Mouse (Mus musculus) heart, postnatal 0 days (tissue): ENCODE measurements around the gene Agbl4. TPM values are rescaled to one million over a fixed set of nuclear protein-coding genes. Genes with fewer than 3 reads are reported as not detected.

Experiments
- ATAC-seq: fragments of 200-750 bp; cut with Nextera tagmentation; 2 replicates; pipeline ENCODE4 v1.8.0; 2017; ENCODE audit warnings: low read depth, moderate number of reproducible peaks, moderate library complexity; ENCODE audit not compliant: insufficient read depth
- DNase-seq: peaks from one replicate; pipeline ENCODE4 v3.0.0-alpha.2; 2016; ENCODE audit warnings: low spot score
- H3K27ac ChIP-seq: fragments of 300-500 bp; sonication (generic); 2 replicates; pipeline ENCODE4 v1.5.1; 2014; ENCODE audit warnings: low read depth, mild to moderate bottlenecking
- H3K27me3 ChIP-seq: fragments of 300-500 bp; sonication (generic); 2 replicates; pipeline ENCODE4 v1.6.1; 2014; ENCODE audit warnings: low read length, mixed read lengths; ENCODE audit not compliant: control insufficient read depth, insufficient read depth
- H3K36me3 ChIP-seq: fragments of 300-500 bp; sonication (generic); replicated peaks from 2 replicates; pipeline ENCODE4 v1.6.1; 2014; ENCODE audit warnings: low read length, mixed read lengths; ENCODE audit not compliant: control insufficient read depth, insufficient read depth
- H3K4me1 ChIP-seq: fragments of 300-500 bp; sonication (generic); 2 replicates; pipeline ENCODE4 v1.6.1; 2014; ENCODE audit warnings: antibody characterized with exemption; ENCODE audit not compliant: control insufficient read depth, insufficient read depth
- H3K4me2 ChIP-seq: fragments of 300-500 bp; sonication (generic); 2 replicates; pipeline ENCODE4 v1.6.1; 2014; ENCODE audit warnings: low read depth, mild to moderate bottlenecking, low read length, moderate library complexity
- H3K4me3 ChIP-seq: fragments of 300-500 bp; sonication (generic); 2 replicates; pipeline ENCODE4 v1.5.1; 2014; ENCODE audit warnings: low read depth, low read length
- H3K9ac ChIP-seq: fragments of 300-500 bp; sonication (generic); replicated peaks from 2 replicates; pipeline ENCODE4 v1.6.1; 2014; ENCODE audit warnings: low read depth, low read length, mixed read lengths
- H3K9me3 ChIP-seq: fragments of 300-500 bp; sonication (generic); replicated peaks from 2 replicates; pipeline ENCODE4 v1.6.1; 2016; ENCODE audit warnings: low read length; ENCODE audit not compliant: control insufficient read depth
- CTCF ChIP-seq: IDR thresholded peaks from 2 replicates; pipeline ENCODE4 v1.5.1; 2016; ENCODE audit warnings: antibody characterized with exemption, control low read depth, low read depth
- EP300 ChIP-seq: IDR thresholded peaks from 2 replicates; pipeline ENCODE4 v1.6.1; 2016; ENCODE audit warnings: antibody characterized with exemption, low read depth
- WGBS: fragments of 180-500 bp; shearing (Covaris S2); extraction: QIAGEN DNeasy Blood & Tissue Kit; methylation state at CpG from one replicate; pipeline ENCODE4 v1.1.7; 2014; 5-methylcytosine and 5-hydroxymethylcytosine counted together
- polyA plus RNA-seq: library from polyadenylated mRNA; unstranded; fragments of >200 nt; fragmentation: Nextera tagmentation; extraction: Ambion mirVana; gene quantifications from 2 replicates; pipeline ENCODE4 v1.2.1, GENCODE M21; 2015
- total RNA-seq: library from RNA; depleted of rRNA; stranded (reverse); fragments of >200 nt; gene quantifications from 2 replicates; pipeline ENCODE4 v1.2.3, GENCODE M21; 2014; ENCODE audit warnings: low replicate concordance

The Agbl4 gene
- total and polyA plus RNA-seq, 2 experiments from 2014 or later = 0.55 TPM; not detected in 1

GRCm38 (mm10) chr4:111441709-111442108 lies 1044.2 kb downstream of the Agbl4 start:
- DNase-seq = no peak
- TF ChIP-seq EP300 = no peak
- no peak for TF ChIP-seq CTCF
- H3K27ac ChIP-seq = no peak overlapping the region

GRCm38 (mm10) chr4:111442435-111443238 lies 1045.2 kb downstream of the Agbl4 start:
- no peaks in the 10 kb centered on the region for H3K27me3 ChIP-seq
- WGBS = 15% methylated on average over 1 of the region's 1 CpGs
- H3K27ac ChIP-seq = no peak overlapping the region
- ATAC-seq = no peak
- peaks cover 16% of the 10 kb centered on the region for H3K4me1 ChIP-seq
- TF ChIP-seq CTCF = no peak
- no peaks in the 10 kb centered on the region for H3K9me3 ChIP-seq
- H3K4me3 ChIP-seq = no peak overlapping the region
- no peak overlapping the region for H3K4me2 ChIP-seq
- no peak overlapping the region for H3K9ac ChIP-seq
- DNase-seq = no peak
- no peaks in the 10 kb centered on the region for H3K36me3 ChIP-seq

More at GRCm38 (mm10) chr4:111441709-111442108, 1044.2 kb downstream of the Agbl4 start:
- Histone ChIP-seq H3K36me3 (no peaks in the 10 kb centered on the region), H3K9me3 (no peaks in the 10 kb centered on the region), H3K27me3 (no peaks in the 10 kb centered on the region), H3K9ac (no peak overlapping the region), H3K4me1 (peaks cover 16% of the 10 kb centered on the region), H3K4me2 (no peak overlapping the region), H3K4me3 (no peak overlapping the region)
- no peak for ATAC-seq
- WGBS = 85% methylated on average over 1 of the region's 1 CpGs

GRCm38 (mm10) chr4:111443906-111444615 lies 1046.6 kb downstream of the Agbl4 start:
- H3K9me3 ChIP-seq = no peaks in the 10 kb centered on the region
- no peak overlapping the region for H3K4me2 ChIP-seq
- no peak overlapping the region for H3K27ac ChIP-seq
- DNase-seq = no peak
- no peak overlapping the region for H3K4me3 ChIP-seq
- H3K9ac ChIP-seq = no peak overlapping the region
- TF ChIP-seq EP300 = no peak
- no peak for TF ChIP-seq CTCF
- no peaks in the 10 kb centered on the region for H3K36me3 ChIP-seq
- WGBS = 57% methylated on average over 10 of the region's 10 CpGs
- no peaks in the 10 kb centered on the region for H3K27me3 ChIP-seq
- no peak for ATAC-seq
- H3K4me1 ChIP-seq = peaks cover 16% of the 10 kb centered on the region

- DNase-seq (no peak), ATAC-seq (no peak)
- 71% methylated on average over 1 of the region's 1 CpGs for WGBS
- Histone ChIP-seq H3K9me3 (no peaks in the 10 kb centered on the region), H3K27ac (no peak overlapping the region), H3K4me2 (no peak overlapping the region), H3K4me3 (no peak overlapping the region), H3K9ac (no peak overlapping the region), H3K27me3 (no peaks in the 10 kb centered on the region), H3K4me1 (peaks cover 16% of the 10 kb centered on the region), H3K36me3 (no peaks in the 10 kb centered on the region)
- TF ChIP-seq CTCF = no peak
- TF ChIP-seq EP300 = no peak
These were observed 1047.2 kb downstream of the Agbl4 start for GRCm38 (mm10) chr4:111444616-111445160.

GRCm38 (mm10) chr4:111447918-111448317 lies 1050.5 kb downstream of the Agbl4 start:
- no peak for ATAC-seq

More at GRCm38 (mm10) chr4:111447918-111448317, 1050.5 kb downstream of the Agbl4 start:
- DNase-seq = no peak
- Histone ChIP-seq H3K36me3 (no peaks in the 10 kb centered on the region), H3K27me3 (no peaks in the 10 kb centered on the region), H3K9ac (no peak overlapping the region), H3K27ac (no peak overlapping the region), H3K4me2 (no peak overlapping the region), H3K4me3 (no peak overlapping the region), H3K4me1 (peaks cover 15% of the 10 kb centered on the region), H3K9me3 (no peaks in the 10 kb centered on the region)
- no peak for TF ChIP-seq EP300
- TF ChIP-seq CTCF = no peak
- WGBS = 91% methylated on average over 3 of the region's 3 CpGs
